Mouse (Mus musculus) thymus, adult 2 months (tissue): Measurements from ENCODE around the gene Kng1.
A peak's percentile ranks its signal among the peaks of the same experiment; 100 is the strongest.

ENCODE experiments used
- CTCF ChIP-seq: fragments of 200-500 bp; IDR thresholded peaks from 2 replicates; pipeline ENCODE4 v1.5.1; 2012; ENCODE audit warnings: mild to moderate bottlenecking, control low read depth, low read length, moderate library complexity, borderline replicate concordance; ENCODE audit not compliant: control insufficient read depth, poor library complexity, insufficient read depth; ENCODE audit errors: extremely low read depth
- POLR2A ChIP-seq: fragments of 200-500 bp; IDR thresholded peaks from 2 replicates; pipeline ENCODE4 v1.6.1; 2012; ENCODE audit warnings: mild to moderate bottlenecking, low read length, control low read depth, moderate library complexity; ENCODE audit not compliant: control insufficient read depth, poor library complexity, insufficient read depth; ENCODE audit errors: extremely low read depth

DNA sequence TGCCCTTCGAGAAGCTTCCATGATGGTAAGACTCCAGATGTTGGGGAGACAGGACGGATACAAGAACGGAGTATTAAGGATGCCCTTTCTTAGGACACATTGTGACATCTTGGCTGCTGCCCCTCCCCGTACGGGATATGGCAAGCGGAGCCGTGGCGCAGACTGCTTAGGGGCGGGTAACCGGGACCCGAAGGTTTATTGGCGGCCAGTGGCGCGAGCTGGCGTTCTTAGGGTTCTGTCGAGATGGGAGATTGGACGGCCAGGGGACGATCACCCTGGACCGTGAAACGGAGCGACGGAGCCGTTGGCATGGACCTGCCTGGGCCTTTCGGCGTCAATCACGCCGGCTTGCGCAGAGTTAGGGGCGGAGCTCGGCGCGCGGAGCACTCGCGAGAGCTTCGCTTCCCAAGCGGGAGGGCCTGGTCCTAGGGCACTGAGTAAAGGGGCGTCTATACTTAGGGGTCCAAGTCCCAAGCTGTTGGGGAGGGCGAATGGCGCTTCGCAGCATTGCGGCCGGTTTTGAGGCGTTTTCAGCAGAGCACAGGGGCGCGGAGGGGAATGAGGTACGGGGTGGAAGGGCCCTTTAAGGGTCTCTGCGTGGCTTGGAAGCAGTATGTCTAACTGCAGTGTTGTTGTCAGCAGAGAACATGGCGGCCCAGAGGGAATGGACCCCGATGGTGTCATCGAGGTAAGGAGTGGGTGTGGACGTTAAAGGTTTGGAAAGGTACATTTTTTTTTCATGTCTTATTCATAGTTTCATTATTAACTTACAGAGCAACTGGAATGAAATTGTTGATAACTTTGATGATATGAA is 50.5 kb downstream of the Kng1 start:
- TF ChIP-seq CTCF = peak; percentile 39; the same call in 1 of the 2 replicates
- TF ChIP-seq POLR2A = no peak
